Mouse (Mus musculus) left cerebral cortex, postnatal 14 days (tissue): Measurements from ENCODE around the gene Eps15. TPM values are rescaled to one million over a fixed set of nuclear protein-coding genes. Genes with fewer than 3 reads are reported as not detected.
A peak's percentile ranks its signal among the peaks of the same experiment; 100 is the strongest.

ENCODE experiments used
- DNase-seq, 2 experiments: peaks; one replicate each; pipeline ENCODE4 v3.0.0; 2021 to 2022; ENCODE audit warnings: low spot score in 2 of 2, mixed read lengths in 1 of 2
- intact Hi-C: fragments of 180-260 bp; cut with DNase I; formaldehyde crosslinking; loops from one replicate; pipeline ENCODE4 v1.15.1; 2025
- total RNA-seq, 2 experiments: library from RNA; stranded (reverse); gene quantifications; 2 replicates each; pipeline ENCODE4 v1.2.3; 2021

Gene Eps15
- total RNA-seq, 2 experiments from 2014 or later = 193 to 197 TPM

- no peak for DNase-seq
- intact Hi-C loops = no loop called here
Measured at GRCm38 (mm10) chr4:109266056-109266455, 14.0 kb upstream of the Eps15 start.

GRCm38 (mm10) chr4:109266744-109267143, 13.3 kb upstream of the Eps15 start:
- DNase-seq = no peak
- intact Hi-C loops = no loop called here

- DNase-seq = no peak
- intact Hi-C loops = no loop called here
Measured at GRCm38 (mm10) chr4:109267452-109267851, 12.6 kb upstream of the Eps15 start.

- DNase-seq = no peak
- intact Hi-C loops = no loop called here
Measured at GRCm38 (mm10) chr4:109268903-109269302, 11.2 kb upstream of the Eps15 start.

- intact Hi-C loops = no loop called here
- DNase-seq = no peak
Measured at GRCm38 (mm10) chr4:109271803-109272202, 8.3 kb upstream of the Eps15 start.

GRCm38 (mm10) chr4:109273586-109274240, 6.4 kb upstream of the Eps15 start:
- intact Hi-C loops = no loop called here
- peak in 1 of 2 experiments; percentile 10 for DNase-seq

GRCm38 (mm10) chr4:109280459-109281160, 542 bp downstream of the Eps15 start:
- intact Hi-C loops = no loop called here
- peak in 1 of 2 experiments; percentile 4 for DNase-seq

GRCm38 (mm10) chr4:109281161-109281560, 1.1 kb downstream of the Eps15 start:
- no peak for DNase-seq
- intact Hi-C loops = no loop called here

- no peak for DNase-seq
- intact Hi-C loops = no loop called here
Measured at GRCm38 (mm10) chr4:109281946-109282345, 1.9 kb downstream of the Eps15 start.

GRCm38 (mm10) chr4:109294629-109295028, 14.6 kb downstream of the Eps15 start:
- intact Hi-C loops = no loop called here
- no peak for DNase-seq

GRCm38 (mm10) chr4:109296510-109296909, 16.4 kb downstream of the Eps15 start:
- intact Hi-C loops = no loop called here
- DNase-seq = no peak

- no peak for DNase-seq
- intact Hi-C loops = no loop called here
Measured at GRCm38 (mm10) chr4:109299136-109299535, 19.1 kb downstream of the Eps15 start.

- intact Hi-C loops = no loop called here
- DNase-seq = no peak
Measured at GRCm38 (mm10) chr4:109316941-109317894, 37.1 kb downstream of the Eps15 start.

GRCm38 (mm10) chr4:109336796-109337195, 56.7 kb downstream of the Eps15 start:
- intact Hi-C loops = no loop called here
- DNase-seq = no peak

- peak in 1 of 2 experiments; percentile 47 for DNase-seq
- intact Hi-C loops = no loop called here
Measured at GRCm38 (mm10) chr4:109341222-109341621, 61.2 kb downstream of the Eps15 start.

GRCm38 (mm10) chr4:109342783-109343485, 62.9 kb downstream of the Eps15 start:
- intact Hi-C loops = no loop called here
- peak; percentile 41 to 84 for DNase-seq

- intact Hi-C loops = no loop called here
Measured at GRCm38 (mm10) chr4:109343909-109344308, 63.8 kb downstream of the Eps15 start.

GRCm38 (mm10) chr4:109378107-109378506, 98.0 kb downstream of the Eps15 start:
- intact Hi-C loops = no loop called here
- DNase-seq = no peak

More at GRCm38 (mm10) chr4:109343909-109344308, 63.8 kb downstream of the Eps15 start:
- peak; percentile 55 to 57 for DNase-seq

- intact Hi-C loops = no loop called here
Measured at GRCm38 (mm10) chr4:109382457-109382856, 102.4 kb downstream of the Eps15 start.

More at GRCm38 (mm10) chr4:109382457-109382856, 102.4 kb downstream of the Eps15 start:
- DNase-seq = no peak
